Mouse (Mus musculus) spleen, adult 12 weeks (tissue): ENCODE data around the gene Prkcq.

Source experiments
- DNase-seq: peaks from one replicate; pipeline ENCODE4 v3.0.0; 2022; ENCODE audit warnings: low spot score

The Prkcq gene

DNA sequence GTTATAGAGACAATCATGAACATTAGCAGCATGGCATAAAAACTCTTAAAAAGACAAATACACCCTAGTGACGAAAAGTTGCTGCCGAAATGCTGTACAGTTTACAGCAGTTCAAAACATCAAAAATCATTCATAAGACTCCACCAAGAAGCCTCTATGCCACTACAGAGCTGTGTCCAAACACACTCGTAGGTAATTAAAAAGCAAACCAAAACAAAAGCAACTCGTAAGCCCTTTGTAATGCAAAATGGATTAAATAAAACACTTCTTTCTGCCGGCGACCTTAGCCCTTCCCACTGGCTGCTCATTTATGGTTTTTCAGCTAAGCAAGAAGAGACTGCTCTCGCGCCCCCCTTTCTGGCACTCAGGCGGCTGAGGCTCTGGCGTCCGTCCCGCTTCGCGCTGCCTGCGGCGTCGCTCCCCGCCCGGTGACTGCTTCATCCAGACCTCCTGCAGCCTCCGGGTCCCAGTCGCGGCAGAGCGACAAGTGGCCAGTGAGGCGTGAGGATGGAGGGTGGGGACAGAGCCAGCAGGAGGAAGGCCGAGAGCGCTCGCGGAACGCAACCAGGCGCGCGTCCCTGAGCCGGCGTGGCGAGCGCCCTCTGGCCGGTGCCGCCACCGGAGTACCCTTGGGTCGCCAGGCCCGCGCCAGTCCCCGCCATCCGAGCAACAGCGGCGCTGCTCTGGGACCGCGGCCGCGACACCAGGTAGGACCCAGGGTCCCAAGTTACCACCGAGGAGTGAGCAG lies at the start of gene Prkcq:
Prkcq (plus strand) TSS at position 355 of the 748 bp plus-strand sequence.
- DNase-seq, result no peak

- no peak for DNase-seq
These were observed 41.0 kb upstream of the Prkcq start for GRCm38 (mm10) chr2:11130881-11131280.

DNA sequence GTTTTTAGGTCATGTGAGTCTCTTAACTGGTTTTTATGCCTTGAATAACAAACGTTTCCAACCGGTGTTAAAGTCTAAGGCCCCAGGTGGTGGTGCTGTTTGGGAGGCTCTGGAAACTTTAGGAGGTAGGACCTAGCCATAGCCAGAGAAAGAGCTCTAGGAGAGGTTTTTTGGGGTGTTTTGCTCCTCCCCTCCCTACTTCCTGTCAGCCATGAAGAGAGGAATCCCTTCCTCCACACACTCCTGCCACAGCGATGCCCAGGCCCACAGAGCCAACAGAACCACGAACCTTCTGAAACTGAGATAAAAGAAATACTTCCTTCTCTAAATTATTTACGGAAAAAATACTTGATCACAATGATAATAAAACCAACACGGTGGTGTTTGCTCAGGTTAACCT lies 36.2 kb upstream of the Prkcq start:
- DNase-seq, result no peak

- DNase-seq, result no peak
These were observed 33.8 kb upstream of the Prkcq start for GRCm38 (mm10) chr2:11138076-11138475.

DNA sequence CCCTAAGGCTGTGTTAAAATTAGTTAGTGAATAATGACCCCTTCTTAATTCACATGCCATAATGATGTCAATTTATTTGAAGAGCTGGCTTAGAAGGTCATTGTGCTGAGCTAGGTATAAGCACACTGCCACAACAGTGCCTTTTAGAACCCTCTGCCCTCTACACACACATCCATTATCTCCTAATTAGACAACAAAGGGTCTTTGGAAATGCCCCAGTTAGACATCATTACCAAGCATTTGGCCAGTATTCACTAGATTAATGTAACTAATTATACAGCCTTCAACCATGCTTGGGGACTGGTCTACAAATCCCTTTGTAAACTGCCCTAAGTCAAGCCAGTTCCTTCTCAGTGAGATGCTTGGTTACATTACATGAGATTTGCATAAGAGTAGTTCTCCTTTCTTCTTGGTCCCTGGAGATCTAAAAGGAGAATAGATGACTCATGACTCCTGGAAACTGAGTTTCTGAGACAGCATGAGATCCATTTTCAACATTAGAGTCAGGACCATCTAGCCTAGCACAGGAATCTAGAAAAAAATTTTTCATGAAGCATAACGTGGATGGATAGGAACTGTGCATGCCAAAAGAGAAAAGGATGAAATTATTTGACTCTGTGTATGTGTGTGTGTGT lies 32.3 kb upstream of the Prkcq start:
- no peak for DNase-seq

- DNase-seq, result no peak
These were observed 31.5 kb upstream of the Prkcq start for GRCm38 (mm10) chr2:11140385-11140784.

GRCm38 (mm10) chr2:11149091-11149490 lies 22.8 kb upstream of the Prkcq start:
- no peak for DNase-seq

DNA sequence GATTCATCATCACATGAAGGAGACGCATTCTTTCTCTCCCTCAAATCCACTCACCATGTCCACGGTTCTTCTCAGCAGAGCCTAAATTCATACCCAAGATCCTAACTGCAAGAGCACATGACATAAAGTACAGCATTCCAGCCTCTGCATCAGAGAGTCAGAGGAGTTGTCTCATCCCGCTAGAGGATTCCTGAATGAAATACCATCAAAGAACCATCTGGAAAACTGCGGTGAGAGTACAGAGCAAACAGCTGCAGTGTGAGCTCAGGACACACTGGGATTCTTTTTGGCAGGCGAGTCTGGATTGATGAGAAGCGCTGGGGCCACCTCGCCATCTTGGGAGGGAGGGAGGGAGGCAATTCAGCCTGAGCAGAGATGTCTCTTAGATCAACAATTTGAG lies 20.9 kb upstream of the Prkcq start:
- DNase-seq, result no peak

GRCm38 (mm10) chr2:11151655-11152323 lies 20.1 kb upstream of the Prkcq start:
- no peak for DNase-seq

DNA sequence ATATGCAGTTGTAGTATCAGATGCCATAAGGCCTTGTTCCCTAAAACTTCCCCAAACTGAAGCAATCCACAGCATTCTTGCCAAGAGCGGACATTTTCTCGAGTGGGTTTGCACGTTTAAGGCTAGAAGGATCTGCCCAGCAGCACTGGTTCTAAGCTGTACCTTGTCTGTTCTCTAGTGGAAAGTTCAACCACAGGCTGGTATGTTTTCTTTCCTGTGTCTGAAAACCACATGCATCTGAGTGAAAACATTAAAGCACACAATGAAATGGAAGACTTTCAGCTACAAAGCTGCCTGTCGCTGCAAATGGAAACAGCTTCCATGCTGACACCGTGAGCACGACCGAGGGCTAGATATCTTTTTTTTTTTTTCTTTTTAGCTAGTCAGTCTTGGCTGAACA lies 12.3 kb upstream of the Prkcq start:
- no peak for DNase-seq

DNA sequence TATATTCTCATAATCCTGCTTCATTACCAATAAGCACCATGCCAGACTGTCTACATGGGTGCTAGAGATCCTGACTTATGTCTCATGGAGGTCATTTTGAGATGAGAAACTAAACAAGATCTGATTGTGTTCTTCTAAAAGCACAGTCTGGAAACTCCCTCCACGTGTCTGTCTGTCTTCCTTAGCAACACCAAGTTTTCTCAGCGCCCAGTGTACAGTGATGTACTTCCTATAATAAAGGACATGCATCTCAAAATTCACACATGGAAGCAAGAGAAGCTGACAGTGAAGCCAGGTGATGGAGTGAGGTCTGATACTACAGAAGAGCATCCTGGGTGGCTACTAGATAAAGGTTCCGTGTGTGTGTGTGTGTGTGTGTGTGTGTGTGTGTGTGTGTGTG lies 11.2 kb upstream of the Prkcq start:
- no peak for DNase-seq

DNA sequence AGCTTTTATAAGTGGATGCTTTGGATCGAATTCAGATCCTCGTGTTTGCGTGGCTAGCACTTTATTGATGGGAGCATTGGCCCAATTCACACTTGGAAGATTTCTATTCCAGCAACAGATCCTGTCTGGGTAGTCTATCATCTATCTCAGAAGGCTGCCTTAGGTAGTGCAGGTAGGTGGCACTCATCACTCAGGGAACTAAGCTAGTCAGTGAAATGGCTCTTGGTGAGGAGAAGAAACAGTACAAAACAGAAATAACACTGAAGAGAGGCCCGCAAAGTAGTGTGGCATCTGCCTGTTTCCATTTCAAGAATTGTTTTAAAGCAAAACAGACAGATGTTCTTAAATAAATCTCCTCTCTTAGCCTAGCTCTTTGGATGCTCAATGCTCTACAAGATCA lies 10.6 kb upstream of the Prkcq start:
- DNase-seq, result no peak

DNA sequence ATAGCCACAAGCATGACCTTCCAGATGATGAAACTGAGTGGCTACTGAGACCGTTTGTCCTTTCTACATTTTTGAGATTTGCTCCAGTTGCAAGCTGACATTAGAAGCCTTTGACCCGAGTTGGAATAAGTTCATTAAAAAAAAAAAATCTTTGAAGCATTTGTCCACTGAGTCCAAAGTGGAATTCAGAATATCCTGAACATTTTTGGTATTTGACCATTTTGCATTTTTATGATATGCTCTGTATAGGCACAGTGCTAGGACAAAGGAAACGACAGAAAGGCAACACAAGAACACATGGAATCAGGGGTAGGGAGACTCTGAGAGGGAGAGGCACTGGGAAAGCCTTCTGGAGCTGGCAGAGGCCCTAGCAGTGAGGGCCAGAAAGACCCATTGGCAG lies 9.2 kb upstream of the Prkcq start:
- no peak for DNase-seq

DNA sequence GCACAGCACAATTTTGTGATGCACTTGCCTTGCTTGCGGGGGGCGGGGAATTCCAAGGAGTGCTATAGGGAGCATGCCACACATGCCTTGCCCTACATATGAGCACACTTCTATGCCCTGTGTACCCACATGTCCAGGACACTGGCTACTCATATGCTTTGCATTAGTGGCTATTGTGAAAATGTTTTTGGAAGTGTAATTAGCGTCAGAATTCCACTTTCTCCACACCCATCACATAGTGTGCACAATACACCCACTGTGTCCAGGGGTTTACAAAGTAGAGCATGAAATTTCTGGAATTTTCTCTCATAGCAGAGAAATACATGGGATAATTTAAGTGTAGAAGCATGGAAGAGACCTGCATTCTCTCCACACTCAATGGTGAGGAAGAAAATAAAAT lies 7.7 kb upstream of the Prkcq start:
- DNase-seq, result no peak

- DNase-seq, result no peak
These were observed 2.1 kb upstream of the Prkcq start for GRCm38 (mm10) chr2:11169721-11170335.

GRCm38 (mm10) chr2:11172831-11173414 lies 1.0 kb downstream of the Prkcq start:
- DNase-seq, result no peak

- no peak for DNase-seq
These were observed 1.6 kb downstream of the Prkcq start for GRCm38 (mm10) chr2:11173521-11173920.

- no peak for DNase-seq
These were observed 2.2 kb downstream of the Prkcq start for GRCm38 (mm10) chr2:11174101-11174500.

DNA sequence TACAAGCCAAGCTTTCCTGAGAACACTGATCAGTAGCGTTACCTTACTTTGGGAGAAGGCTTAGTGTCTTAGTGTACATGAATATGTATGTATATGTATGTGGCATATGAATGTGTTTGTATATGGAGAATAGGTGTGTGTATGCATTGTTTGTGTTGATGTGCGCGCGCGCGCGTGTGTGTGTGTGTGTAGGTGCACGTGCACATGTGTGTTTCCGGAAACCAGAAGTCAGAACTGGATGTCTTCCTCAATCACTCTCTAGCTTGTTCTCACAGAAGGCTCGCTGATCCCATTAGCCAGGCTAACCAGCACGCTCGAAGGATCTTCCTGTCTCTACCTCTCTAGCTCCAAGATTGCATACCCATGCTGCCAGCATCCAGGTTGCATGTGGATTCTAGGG lies 6.0 kb downstream of the Prkcq start:
- no peak for DNase-seq

- no peak for DNase-seq
These were observed 9.6 kb downstream of the Prkcq start for GRCm38 (mm10) chr2:11181510-11181909.

GRCm38 (mm10) chr2:11182096-11182495 lies 10.2 kb downstream of the Prkcq start:
- no peak for DNase-seq

- no peak for DNase-seq
These were observed 12.1 kb downstream of the Prkcq start for GRCm38 (mm10) chr2:11183991-11184390.

DNA sequence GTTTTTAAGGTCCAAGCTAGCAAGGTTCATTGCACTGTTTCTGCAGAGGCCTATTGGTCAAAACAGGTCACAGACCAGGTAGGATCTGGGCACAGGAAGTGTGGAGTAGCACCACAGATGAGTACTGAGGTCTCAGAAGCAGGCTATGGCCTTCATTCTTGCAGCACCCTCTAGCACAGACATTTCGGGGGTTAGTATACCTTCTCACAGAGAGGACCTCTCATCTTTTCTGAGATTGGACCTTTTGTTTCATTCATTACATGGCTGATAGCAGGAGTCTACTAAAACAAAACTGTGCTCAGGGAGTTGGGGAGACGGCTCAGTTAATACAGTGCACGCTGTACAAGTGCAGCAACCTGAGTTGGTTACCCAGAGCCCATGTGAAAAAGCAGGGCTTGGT lies 14.7 kb downstream of the Prkcq start:
- DNase-seq, result no peak
